In the genomic region with DNA sequence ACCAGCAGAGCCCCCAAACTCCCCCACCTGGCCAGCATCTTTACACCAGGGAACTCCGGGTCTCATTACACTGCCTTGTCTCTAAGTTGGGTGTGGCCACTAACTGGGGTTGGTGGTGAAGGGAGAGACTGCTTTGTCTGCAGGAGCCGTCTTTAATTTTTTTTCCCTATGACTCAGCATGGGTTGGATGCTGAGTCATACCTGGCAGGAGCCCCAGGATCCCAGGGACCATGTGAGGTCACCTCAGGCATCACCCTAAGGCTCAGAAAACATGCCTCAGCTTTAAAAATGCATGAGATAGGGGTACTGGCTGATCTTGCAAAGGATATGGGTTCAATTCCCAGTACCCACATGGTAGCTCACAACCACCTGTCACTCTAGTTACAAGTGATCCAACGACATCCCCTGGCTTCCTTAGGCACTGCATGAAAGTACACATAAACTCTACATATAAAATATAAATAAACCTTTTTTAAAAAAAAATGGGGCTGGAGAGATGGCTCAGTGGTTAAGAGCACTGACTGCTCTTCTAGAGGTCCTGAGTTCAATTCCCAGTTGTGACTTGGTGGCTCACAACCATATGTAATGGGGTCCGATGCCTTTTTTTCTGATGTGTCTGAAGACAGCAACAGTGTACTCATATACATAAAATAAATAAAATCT, we compare ENCODE assay signal across 9 mouse cellular contexts. TPM values are rescaled to one million over a fixed set of nuclear protein-coding genes. Genes with fewer than 3 reads are reported as not detected.
DNase-seq lines count a peak whose midpoint lies in the region.
"Had no signal": no experiment of that assay in that cellular context is flagged by ENCODE, and none has a peak within 500 bp of the region (broad histone marks: within the 10 kb centered on the region; RNA-seq: fewer than 3 reads in every experiment).

No protein-coding gene starts in this region.

- peak; percentile 39 for DNase-seq in gastrocnemius, postnatal 14 days
- DNase-seq in gastrocnemius, postnatal 36 days = no peak
- DNase-seq in CD4-positive helper T cell, adult 2 months (ENCODE audit: low read depth, low spot score) = peak; percentile 59
- DNase-seq in adrenal gland, adult 2 months = peak; percentile 91
- peak; percentile 69 for DNase-seq in induced T-regulatory cell, adult 2 months (ENCODE audit: low read depth)
- DNase-seq in kidney, postnatal 10 days = no peak
- DNase-seq in embryo, embryonic 11 days = no peak
- no peak for DNase-seq in B cell, adult 2 months
- DNase-seq: cerebellum, adult 11-12 months had no signal

- intact Hi-C loops in gastrocnemius, postnatal 14 days (cut with DNase I; ENCODE audit: low total_unique reads) = loop anchor here (5.0 kb wide), 1 partner anchor 41 kb away; no protein-coding TSS in a partner anchor
- intact Hi-C loops in gastrocnemius, postnatal 36 days (cut with DNase I) = loop anchor here (2.0 kb wide), 1 partner anchor 51 kb away; a partner anchor contains a TSS

RNA-seq across cellular contexts. Expression of a gene that starts 50.2 kb away (rescaled TPM):
- total RNA-seq in gastrocnemius, postnatal 14 days (2021) = 1 to 10 TPM; 6.2 to 8.0 TPM
- 1 to 10 TPM; 2.8 to 3.7 TPM for total RNA-seq in gastrocnemius, postnatal 36 days (2021)
- 10 to 100 TPM; 17.5 to 22.2 TPM for total RNA-seq in adrenal gland, adult 2 months (2021)
- polyA plus RNA-seq in adrenal gland, adult 2 months (2012; rRNA removed) = 11.0 and 13.7 TPM in 2 replicates

RNA-seq across cellular contexts. Expression of a gene that starts 52.1 kb away (rescaled TPM):
- under 1 TPM; 0.11 to 0.12 TPM for total RNA-seq in gastrocnemius, postnatal 14 days (2021)
- total RNA-seq in gastrocnemius, postnatal 36 days (2021) = not detected
- 1 to 10 TPM in 1 of 2 experiments, under 1 TPM in 1; 0.78 to 1.0 TPM for total RNA-seq in adrenal gland, adult 2 months (2021)
- 0.21 TPM in 1 of 2 replicates, not detected in the other for polyA plus RNA-seq in adrenal gland, adult 2 months (2012; rRNA removed)

RNA-seq across cellular contexts. Expression of a gene that starts 59.9 kb away (rescaled TPM):
- total RNA-seq in gastrocnemius, postnatal 14 days (2021) = under 1 TPM; 0.64 to 0.75 TPM
- total RNA-seq in gastrocnemius, postnatal 36 days (2021) = under 1 TPM; 0.32 to 0.79 TPM
- total RNA-seq in adrenal gland, adult 2 months (2021) = 1 to 10 TPM in 1 of 2 experiments, under 1 TPM in 1; 0.29 to 1.2 TPM
- 0.43 and 0.87 TPM in 2 replicates for polyA plus RNA-seq in adrenal gland, adult 2 months (2012; rRNA removed)

Comparison
In these comparisons a context has a peak if more than half of its experiments do, and no peak if none do; other contexts are left out.
1. DNase-seq: peak in gastrocnemius, postnatal 14 days (single experiment), CD4-positive helper T cell, adult 2 months (single experiment), adrenal gland, adult 2 months (single experiment) and induced T-regulatory cell, adult 2 months (single experiment); none in gastrocnemius, postnatal 36 days (0 of 2), kidney, postnatal 10 days (single experiment), embryo, embryonic 11 days (single experiment) and B cell, adult 2 months (0 of 2).